Mouse (Mus musculus) midbrain, embryonic 12.5 days (tissue): Measurements from ENCODE around the gene Cfl2. TPM values are rescaled to one million over a fixed set of nuclear protein-coding genes. Genes with fewer than 3 reads are reported as not detected.
"Not testable (repeated sequence)": the region's sequence is repeated elsewhere in the genome, so short reads cannot be mapped to it uniquely, and the experiment has no call there.

ENCODE experiments used
- ATAC-seq: fragments of 200-750 bp; cut with Nextera tagmentation; 2 replicates; pipeline ENCODE4 v1.8.0; 2017; ENCODE audit warnings: low read depth, moderate TSS enrichment, moderate library complexity; ENCODE audit not compliant: low FRiP score
- H3K27ac ChIP-seq: fragments of 300-500 bp; sonication (generic); replicated peaks from 2 replicates; pipeline ENCODE4 v1.5.1; 2016; ENCODE audit warnings: mild to moderate bottlenecking
- H3K27me3 ChIP-seq: fragments of 300-500 bp; sonication (generic); 2 replicates; pipeline ENCODE4 v1.6.1; 2016; ENCODE audit warnings: mild to moderate bottlenecking
- H3K36me3 ChIP-seq: fragments of 300-500 bp; sonication (generic); 2 replicates; pipeline ENCODE4 v1.6.1; 2016
- H3K4me1 ChIP-seq: fragments of 300-500 bp; sonication (generic); 2 replicates; pipeline ENCODE4 v1.6.1; 2016
- H3K4me2 ChIP-seq: fragments of 300-500 bp; sonication (generic); replicated peaks from 2 replicates; pipeline ENCODE4 v1.6.1; 2016; ENCODE audit warnings: mild to moderate bottlenecking, moderate library complexity
- H3K4me3 ChIP-seq: fragments of 300-500 bp; sonication (generic); 2 replicates; pipeline ENCODE4 v1.5.1; 2016; ENCODE audit warnings: mild to moderate bottlenecking
- H3K9ac ChIP-seq: fragments of 300-500 bp; sonication (generic); replicated peaks from 2 replicates; pipeline ENCODE4 v1.6.1; 2016; ENCODE audit warnings: mild to moderate bottlenecking, moderate library complexity
- H3K9me3 ChIP-seq: fragments of 300-500 bp; sonication (generic); 2 replicates; pipeline ENCODE4 v1.6.1; 2016; ENCODE audit warnings: mild to moderate bottlenecking
- WGBS: fragments of 180-500 bp; shearing (Covaris S2); methylation state at CpG from one replicate; pipeline ENCODE4 v1.1.7; 2016; 5-methylcytosine and 5-hydroxymethylcytosine counted together
- polyA plus RNA-seq: library from polyadenylated mRNA; unstranded; fragments of >200 nt; fragmentation: Nextera tagmentation; extraction: Ambion mirVana; gene quantifications from 2 replicates; pipeline ENCODE4 v1.2.1, GENCODE M21; 2016

Gene Cfl2
- 232 and 246 TPM in 2 replicates for polyA plus RNA-seq

- ATAC-seq, result peak; percentile 94
- WGBS, result under 1% methylated on average over 79 of the region's 82 CpGs
Measured at GRCm38 (mm10) chr12:54862606-54863535, at the start of gene Cfl2. TSS of gene Cfl2 (minus strand) at chr12:54862877.

DNA sequence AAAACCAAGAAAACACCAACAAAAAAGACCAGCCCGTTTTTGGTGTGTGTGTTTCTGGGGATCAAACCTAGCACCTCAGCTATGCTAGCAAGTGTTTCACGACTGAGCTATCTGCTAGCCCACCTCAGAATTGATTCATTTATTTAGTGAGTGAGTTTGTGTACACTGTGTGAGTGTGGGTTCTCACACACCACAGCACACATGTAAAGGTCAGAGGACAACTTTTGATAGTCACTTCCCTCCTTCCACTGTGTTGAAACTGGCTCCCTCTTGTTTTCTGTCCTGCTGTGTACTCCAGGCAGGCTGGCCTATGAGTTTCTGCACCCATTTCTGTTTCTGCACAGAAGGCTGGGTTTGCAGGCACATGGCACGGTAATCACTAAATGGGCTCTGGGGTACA, 47.7 kb upstream of the Cfl2 start:
- no peak overlapping the region for H3K4me3 ChIP-seq
- H3K9me3 ChIP-seq, result no peaks in the 10 kb centered on the region
- H3K27ac ChIP-seq, result no peak overlapping the region
- 95% methylated on average over 3 of the region's 3 CpGs for WGBS
- H3K4me1 ChIP-seq, result no peaks in the 10 kb centered on the region
- H3K9ac ChIP-seq, result no peak overlapping the region
- H3K4me2 ChIP-seq, result no peak overlapping the region
- H3K36me3 ChIP-seq, result peaks cover 71% of the 10 kb centered on the region
- no peaks in the 10 kb centered on the region for H3K27me3 ChIP-seq
- no peak for ATAC-seq

More at GRCm38 (mm10) chr12:54862606-54863535, at the start of gene Cfl2:
- peak within 1 kb of the TSS; percentile 95 for H3K9ac ChIP-seq
- H3K4me1 ChIP-seq, result peaks cover 8% of the 10 kb centered on the region
- H3K9me3 ChIP-seq, result no peaks in the 10 kb centered on the region
- H3K4me3 ChIP-seq, result peak within 1 kb of the TSS; percentile 87
- peak within 1 kb of the TSS; percentile 65 for H3K4me2 ChIP-seq
- peak within 1 kb of the TSS; percentile 98 for H3K27ac ChIP-seq
- H3K27me3 ChIP-seq, result no peaks in the 10 kb centered on the region
- H3K36me3 ChIP-seq, result peaks cover 7% of the 10 kb centered on the region

- H3K27me3 ChIP-seq, H3K4me2 ChIP-seq, H3K9me3 ChIP-seq, H3K27ac ChIP-seq, ATAC-seq, H3K4me1 ChIP-seq, H3K4me3 ChIP-seq, H3K9ac ChIP-seq: not testable (repeated sequence)
- H3K36me3 ChIP-seq, result peaks cover 28% of the 10 kb centered on the region
- WGBS, result 81% methylated on average over 2 of the region's 2 CpGs
Measured at GRCm38 (mm10) chr12:54892559-54892958, 29.9 kb upstream of the Cfl2 start.

GRCm38 (mm10) chr12:54890426-54890825, 27.7 kb upstream of the Cfl2 start:
- 89% methylated on average over 2 of the region's 2 CpGs for WGBS
- Histone ChIP-seq H3K4me1 (no peaks in the 10 kb centered on the region), H3K9ac (no peak overlapping the region), H3K27ac (no peak overlapping the region), H3K27me3 (no peaks in the 10 kb centered on the region), H3K9me3 (no peaks in the 10 kb centered on the region), H3K4me3 (no peak overlapping the region), H3K36me3 (peaks cover 13% of the 10 kb centered on the region; the same call in 1 of the 2 replicates), H3K4me2 (no peak overlapping the region)
- ATAC-seq, result no peak

GRCm38 (mm10) chr12:54887580-54888127, 25.0 kb upstream of the Cfl2 start:
- peaks cover 9% of the 10 kb centered on the region; the same call in 1 of the 2 replicates for H3K36me3 ChIP-seq
- 92% methylated on average over 4 of the region's 4 CpGs for WGBS
- H3K9me3 ChIP-seq, result no peaks in the 10 kb centered on the region
- no peak for ATAC-seq
- H3K4me1 ChIP-seq, result no peaks in the 10 kb centered on the region
- H3K4me2 ChIP-seq, result no peak overlapping the region
- no peak overlapping the region for H3K4me3 ChIP-seq
- H3K27ac ChIP-seq, result no peak overlapping the region
- no peaks in the 10 kb centered on the region for H3K27me3 ChIP-seq
- no peak overlapping the region for H3K9ac ChIP-seq

DNA sequence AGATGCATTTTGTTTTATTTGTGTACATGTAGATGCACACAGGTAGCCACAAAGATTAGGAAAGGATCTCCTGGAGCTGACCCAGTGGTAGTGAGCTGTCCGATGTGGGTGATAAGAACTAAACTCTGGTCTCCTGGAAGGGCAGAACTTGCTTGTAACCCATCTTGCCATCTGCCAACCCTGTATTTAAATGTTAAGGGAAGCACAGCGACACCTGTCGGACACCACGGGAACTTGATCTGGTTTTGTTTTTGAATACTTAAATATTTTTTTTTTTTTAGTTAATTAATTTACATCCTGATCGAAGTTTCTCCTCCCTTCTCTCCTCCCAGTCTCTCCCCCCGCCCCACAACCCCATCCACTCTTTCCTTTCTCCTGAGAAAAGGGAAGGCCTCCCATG, 17.0 kb upstream of the Cfl2 start:
- Histone ChIP-seq H3K27ac (no peak overlapping the region), H3K4me1 (no peaks in the 10 kb centered on the region), H3K27me3 (no peaks in the 10 kb centered on the region), H3K4me2 (no peak overlapping the region), H3K9ac (no peak overlapping the region), H3K36me3 (no peaks in the 10 kb centered on the region), H3K4me3 (no peak overlapping the region), H3K9me3 (no peaks in the 10 kb centered on the region)
- no peak for ATAC-seq
- 10% methylated on average over 6 of the region's 6 CpGs for WGBS

DNA sequence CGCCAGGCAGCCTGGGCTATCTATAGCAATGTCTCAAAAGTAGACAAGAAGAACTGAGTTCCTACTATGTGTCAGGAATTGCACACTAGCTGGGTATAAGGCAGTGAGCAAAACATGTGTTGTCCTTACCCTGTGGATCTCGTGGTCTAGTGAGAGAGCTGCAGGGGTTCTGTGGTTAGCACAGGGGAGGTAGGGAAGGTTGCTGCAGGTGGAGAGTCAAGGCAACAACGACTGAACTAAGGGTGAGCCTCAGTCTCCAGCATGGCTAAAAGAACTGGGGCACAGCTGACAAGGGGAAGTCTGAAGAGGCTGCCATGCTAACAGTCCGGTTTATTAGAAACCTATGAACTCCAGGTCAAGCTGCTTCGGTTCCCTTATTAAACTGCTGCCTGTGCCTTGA, 16.5 kb upstream of the Cfl2 start:
- WGBS, result 83% methylated on average over 5 of the region's 5 CpGs
- no peaks in the 10 kb centered on the region for H3K9me3 ChIP-seq

DNA sequence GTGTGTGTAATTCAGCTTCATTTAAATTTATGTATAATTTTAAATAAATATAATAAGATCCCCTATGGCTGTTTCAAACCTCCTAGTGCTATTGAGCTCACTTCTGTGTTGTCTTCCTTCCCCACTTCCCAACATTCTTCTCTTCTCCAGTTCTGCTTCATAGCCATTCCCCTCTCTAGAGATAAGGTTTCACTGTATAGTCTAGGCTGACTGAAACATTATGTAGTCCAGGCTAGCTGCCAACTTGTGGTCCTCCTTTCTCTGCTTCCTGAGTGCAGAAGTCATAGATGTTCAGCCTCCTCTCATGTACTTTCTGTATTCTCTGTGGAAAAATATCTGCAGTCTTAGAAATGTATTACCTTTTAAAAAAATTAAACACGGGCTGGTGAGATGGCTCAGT, 15.2 kb upstream of the Cfl2 start:
- 78% methylated on average over 1 of the region's 1 CpGs for WGBS
- Histone ChIP-seq H3K4me1 (no peaks in the 10 kb centered on the region), H3K9ac (no peak overlapping the region), H3K27me3 (no peaks in the 10 kb centered on the region), H3K4me3 (no peak overlapping the region), H3K27ac (no peak overlapping the region), H3K9me3 (no peaks in the 10 kb centered on the region), H3K4me2 (no peak overlapping the region), H3K36me3 (no peaks in the 10 kb centered on the region)
- ATAC-seq, result no peak

More for the DNA sequence above, 16.5 kb upstream of the Cfl2 start:
- Histone ChIP-seq H3K4me1 (no peaks in the 10 kb centered on the region), H3K9ac (no peak overlapping the region), H3K27me3 (no peaks in the 10 kb centered on the region), H3K36me3 (no peaks in the 10 kb centered on the region), H3K27ac (no peak overlapping the region), H3K4me2 (no peak overlapping the region), H3K4me3 (no peak overlapping the region)
- no peak for ATAC-seq

- no peak overlapping the region for H3K4me3 ChIP-seq
- no peaks in the 10 kb centered on the region for H3K27me3 ChIP-seq
- no peaks in the 10 kb centered on the region for H3K4me1 ChIP-seq
- H3K9ac ChIP-seq, result no peak overlapping the region
- H3K36me3 ChIP-seq, result no peaks in the 10 kb centered on the region
- 21% methylated on average over 5 of the region's 5 CpGs for WGBS
- no peak for ATAC-seq
- H3K4me2 ChIP-seq, result no peak overlapping the region
- no peaks in the 10 kb centered on the region for H3K9me3 ChIP-seq
- no peak overlapping the region for H3K27ac ChIP-seq
Measured at GRCm38 (mm10) chr12:54876879-54877278, 14.2 kb upstream of the Cfl2 start.

DNA sequence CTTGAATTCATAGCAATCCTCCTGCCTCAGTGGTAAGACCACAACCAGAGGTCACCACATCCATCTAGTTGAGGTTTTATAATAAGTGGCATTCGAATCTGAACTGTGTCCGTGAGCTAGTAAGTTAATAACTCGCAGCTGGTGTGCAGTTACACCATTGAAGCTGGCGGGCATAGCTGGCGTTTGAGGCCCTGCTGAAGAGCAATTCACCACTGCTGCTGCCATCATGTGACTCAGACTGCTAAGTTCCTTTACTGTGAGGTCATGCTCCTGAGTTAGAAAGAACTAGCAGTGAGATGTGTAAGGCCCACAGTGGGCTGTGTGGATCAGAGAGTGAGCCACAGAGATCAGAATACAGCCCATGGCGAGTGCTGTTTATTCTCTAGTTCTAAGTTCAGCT, 12.0 kb upstream of the Cfl2 start:
- H3K27me3 ChIP-seq, result no peaks in the 10 kb centered on the region
- no peaks in the 10 kb centered on the region for H3K9me3 ChIP-seq
- no peak for ATAC-seq
- H3K27ac ChIP-seq, result no peak overlapping the region
- no peak overlapping the region for H3K9ac ChIP-seq
- H3K36me3 ChIP-seq, result no peaks in the 10 kb centered on the region
- H3K4me3 ChIP-seq, result no peak overlapping the region
- no peak overlapping the region for H3K4me2 ChIP-seq
- H3K4me1 ChIP-seq, result no peaks in the 10 kb centered on the region
- WGBS, result 78% methylated on average over 6 of the region's 6 CpGs

DNA sequence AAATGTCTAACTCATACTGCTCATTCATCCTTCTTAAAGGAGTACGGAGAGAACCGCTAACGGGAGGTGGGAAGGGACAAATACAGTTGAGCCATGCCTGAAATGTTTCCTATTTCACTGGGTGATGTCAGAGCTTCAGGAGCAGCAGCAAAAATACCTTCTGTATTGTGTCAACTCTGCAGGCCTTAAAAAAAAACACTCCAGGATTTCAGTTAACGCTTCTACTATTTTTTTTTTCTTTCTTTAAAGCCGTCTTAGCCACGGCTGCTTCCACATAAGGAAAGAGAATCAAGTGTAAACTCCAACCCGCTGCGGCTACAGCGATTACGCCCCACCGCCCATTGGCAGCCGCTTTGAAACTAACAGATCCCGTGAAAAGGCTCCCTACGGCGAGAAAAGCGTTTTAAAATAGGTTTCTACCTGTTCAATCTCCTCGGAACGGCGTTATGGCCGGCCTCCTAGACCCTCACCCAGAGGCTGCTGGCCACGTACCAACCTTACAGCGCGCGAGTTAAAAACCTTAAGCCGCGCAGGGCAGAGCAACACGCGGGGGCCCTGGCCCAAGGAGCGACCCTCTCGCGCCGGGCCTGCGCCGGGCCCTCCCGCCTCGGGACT, 579 bp downstream of the Cfl2 start:
- peak overlapping the region; percentile 95 for H3K9ac ChIP-seq
- WGBS, result under 1% methylated on average over 36 of the region's 36 CpGs
- H3K27ac ChIP-seq, result peak overlapping the region; percentile 98
- peak overlapping the region; percentile 87 for H3K4me3 ChIP-seq
- H3K27me3 ChIP-seq, result no peaks in the 10 kb centered on the region
- peaks cover 15% of the 10 kb centered on the region for H3K36me3 ChIP-seq
- H3K4me2 ChIP-seq, result peak overlapping the region; percentile 65
- no peak for ATAC-seq
- no peaks in the 10 kb centered on the region for H3K9me3 ChIP-seq
- H3K4me1 ChIP-seq, result peaks cover 8% of the 10 kb centered on the region

- Histone ChIP-seq H3K27ac (no peak overlapping the region), H3K9ac (no peak overlapping the region), H3K36me3 (peaks cover 27% of the 10 kb centered on the region), H3K4me2 (no peak overlapping the region), H3K4me1 (peaks cover 8% of the 10 kb centered on the region), H3K27me3 (no peaks in the 10 kb centered on the region), H3K4me3 (no peak overlapping the region), H3K9me3 (no peaks in the 10 kb centered on the region)
- 91% methylated on average over 6 of the region's 6 CpGs for WGBS
- ATAC-seq, result no peak
Measured at GRCm38 (mm10) chr12:54859531-54859930, 3.1 kb downstream of the Cfl2 start.
